Mouse (Mus musculus) monocyte, adult 2 months (primary cell): ENCODE data around the gene Dcun1d4.

Source experiments
- DNase-seq, 2 experiments: peaks; one replicate each; pipeline ENCODE4 v3.0.0; 2022; ENCODE audit warnings: low spot score in 2 of 2, low read depth in 1 of 2

Gene Dcun1d4

DNA sequence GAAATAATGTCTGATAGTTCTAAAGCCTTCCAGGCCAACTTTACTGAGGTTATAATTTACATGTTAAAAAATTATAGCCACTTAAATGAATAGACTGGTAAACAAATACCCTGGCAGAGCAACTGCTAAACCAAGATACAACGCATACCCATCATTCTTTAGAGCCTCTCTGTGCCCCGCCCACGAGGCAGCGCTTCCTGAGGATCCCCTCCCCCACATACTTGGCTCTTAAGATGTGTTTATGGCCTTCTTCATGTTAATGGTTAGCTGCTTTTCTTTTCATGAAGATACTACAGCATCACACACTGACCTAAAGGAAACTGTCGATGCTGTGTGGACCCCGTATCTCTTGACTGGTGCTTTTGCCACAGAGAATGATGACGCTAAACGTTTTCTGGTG, 17.8 kb downstream of the Dcun1d4 start:
- DNase-seq, result no peak

DNA sequence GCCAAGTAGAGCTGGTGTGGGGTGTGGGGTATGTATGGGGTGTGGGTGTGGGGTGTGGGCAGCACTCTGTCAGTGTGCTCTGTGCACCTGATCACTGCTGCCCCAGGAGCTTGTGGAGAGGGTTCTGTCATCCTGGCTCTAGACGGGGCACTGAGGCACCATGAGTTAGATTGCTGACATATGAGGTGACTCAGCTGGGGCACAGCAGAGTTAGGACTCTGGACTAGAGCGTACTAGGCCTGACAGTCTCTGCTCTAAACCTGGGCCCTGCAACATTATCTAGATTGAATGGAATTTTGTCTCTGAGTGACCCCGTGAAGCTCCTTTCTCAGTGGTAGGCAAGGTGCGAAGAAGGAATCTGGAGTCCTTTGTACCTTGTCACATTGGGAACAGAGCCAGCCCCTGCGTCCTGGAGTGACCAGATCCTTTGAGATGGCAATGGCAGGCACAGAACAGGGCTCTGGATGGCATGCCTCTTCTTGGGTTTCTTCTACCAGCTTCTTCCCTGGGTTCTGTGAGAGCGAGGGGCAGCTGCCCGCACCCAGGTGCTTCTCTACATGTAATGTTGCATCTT, 20.2 kb downstream of the Dcun1d4 start:
- DNase-seq, result no peak

DNA sequence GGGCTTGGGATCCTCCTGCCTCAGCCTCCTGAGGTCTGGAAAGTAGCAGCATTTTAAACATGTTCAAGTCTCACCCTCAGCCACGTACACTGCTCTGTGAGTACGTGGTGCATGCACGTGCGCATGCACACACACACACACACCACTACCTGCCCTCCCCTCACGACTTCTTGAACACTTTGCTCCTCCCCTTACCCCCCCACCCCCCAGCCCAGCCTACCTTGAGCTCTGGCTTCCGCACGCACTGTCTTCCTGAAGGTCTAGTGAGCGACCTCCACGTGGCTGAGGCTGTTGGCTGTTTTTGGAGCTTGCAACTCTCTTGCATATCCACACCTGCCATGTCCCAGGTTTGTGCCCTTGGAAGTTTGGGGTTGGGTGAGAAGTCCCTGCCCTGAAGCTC, 21.6 kb downstream of the Dcun1d4 start:
- DNase-seq, result no peak

DNA sequence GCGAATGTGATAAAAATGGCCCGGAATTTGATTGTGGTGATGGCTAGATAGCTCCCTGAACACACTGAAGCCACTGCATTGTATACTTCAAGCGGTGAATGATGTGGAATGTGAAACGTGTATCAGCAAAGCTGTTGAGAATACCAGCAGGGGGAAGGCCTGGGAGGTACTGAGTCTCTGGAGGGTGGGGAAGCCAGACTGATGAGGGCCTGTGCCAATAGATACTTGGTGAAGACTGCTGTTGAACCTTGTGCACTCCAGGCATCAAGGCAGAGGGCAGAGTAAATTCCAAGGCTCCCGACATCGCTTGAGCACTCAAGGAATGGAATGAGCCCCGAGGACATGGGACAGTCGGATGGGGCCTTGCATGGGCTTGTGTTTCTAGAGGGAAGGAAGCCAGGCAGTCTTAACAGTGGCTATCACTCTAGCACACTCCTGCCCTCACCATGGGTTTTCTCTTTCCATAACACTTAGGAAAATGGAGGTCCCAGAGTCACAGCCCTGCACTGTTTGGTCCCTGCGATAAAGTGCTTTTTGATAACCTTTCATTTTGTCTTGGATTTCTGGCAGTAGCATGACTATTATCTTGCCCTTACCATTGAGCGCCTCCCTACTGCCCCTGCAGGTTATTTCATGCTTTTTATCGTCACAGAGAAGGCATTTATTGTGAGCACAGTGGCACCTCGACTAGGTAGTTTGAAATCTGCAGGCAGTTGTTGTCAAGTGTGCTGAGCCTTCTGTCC, 22.4 kb downstream of the Dcun1d4 start:
- DNase-seq, result no peak

DNA sequence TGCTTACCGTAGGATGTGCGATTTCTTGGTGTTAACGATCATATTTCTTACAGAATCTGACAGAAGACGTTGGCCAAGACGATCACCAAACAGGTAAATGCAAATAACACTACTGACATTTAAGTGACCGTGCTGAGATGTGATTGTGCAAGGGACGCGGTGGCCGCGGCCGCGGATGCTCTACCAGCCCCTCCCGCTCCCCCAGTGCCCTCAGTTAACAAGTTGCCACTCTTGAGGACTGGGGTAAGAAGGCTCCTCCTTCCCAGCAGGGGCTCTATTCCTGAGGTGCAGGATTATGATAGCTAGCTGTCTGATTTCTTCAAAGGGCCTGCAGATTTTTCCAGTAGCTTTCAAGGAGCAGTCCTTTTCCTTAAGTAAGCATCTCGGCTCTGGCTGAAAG, 30.3 kb downstream of the Dcun1d4 start:
- no peak for DNase-seq

DNA sequence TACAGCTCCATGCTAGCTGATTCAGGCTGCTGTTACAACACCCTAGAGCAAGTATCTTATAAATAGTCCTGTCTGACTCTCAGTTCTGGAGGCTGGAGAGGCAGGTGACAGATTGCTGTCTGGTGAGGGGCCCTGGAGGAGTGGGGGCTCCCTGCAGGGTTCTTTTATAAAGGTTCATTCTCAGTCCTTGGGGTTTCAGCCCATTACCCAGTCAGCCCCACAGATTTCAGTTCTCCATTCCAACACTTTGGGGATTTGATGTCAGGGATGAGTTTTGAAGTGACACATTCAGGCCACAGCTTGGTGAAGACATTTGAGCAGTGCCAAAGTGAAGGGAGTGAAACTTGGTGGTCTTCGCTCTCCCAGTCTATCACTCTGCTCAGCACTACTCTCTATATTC, 31.4 kb downstream of the Dcun1d4 start:
- DNase-seq, result no peak

DNA sequence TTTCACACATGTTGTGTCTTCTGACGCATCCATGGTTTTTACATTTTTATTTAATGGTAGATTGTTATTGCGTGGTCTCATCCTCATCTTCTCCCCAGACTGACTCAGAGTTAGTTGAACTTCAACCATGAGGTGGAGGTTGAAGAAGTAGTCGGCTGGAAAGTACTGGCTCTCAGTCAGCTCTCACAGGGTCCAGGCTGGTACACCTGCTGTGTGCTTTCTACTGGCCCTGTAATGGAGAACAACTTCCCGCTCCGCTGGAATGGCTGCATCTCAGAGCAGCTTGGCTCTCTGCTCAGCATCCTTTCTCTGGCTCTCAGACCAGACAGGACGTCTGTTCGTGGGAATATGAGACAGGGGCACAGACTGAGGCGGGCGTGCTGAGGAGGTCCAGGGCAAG, 31.9 kb downstream of the Dcun1d4 start:
- DNase-seq, result no peak

DNA sequence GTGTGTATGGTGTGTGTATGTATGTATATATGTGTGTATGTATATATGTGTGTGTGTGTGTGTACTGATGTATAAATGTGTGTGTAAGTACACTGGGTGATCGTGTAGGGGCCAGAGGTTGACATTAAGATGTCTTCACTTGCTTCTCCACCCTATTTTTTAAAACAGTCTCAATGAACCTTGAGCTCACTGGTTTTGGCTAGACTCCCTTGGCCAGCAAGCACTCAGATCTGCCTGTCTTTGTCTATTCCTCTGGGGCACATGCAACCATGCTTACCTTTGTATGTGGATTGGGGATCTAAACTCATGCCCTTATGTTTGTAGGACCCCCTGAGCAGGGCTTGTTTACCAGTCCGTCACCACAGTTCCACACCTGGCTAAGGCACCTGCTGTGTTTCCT, 33.4 kb downstream of the Dcun1d4 start:
- DNase-seq, result no peak

DNA sequence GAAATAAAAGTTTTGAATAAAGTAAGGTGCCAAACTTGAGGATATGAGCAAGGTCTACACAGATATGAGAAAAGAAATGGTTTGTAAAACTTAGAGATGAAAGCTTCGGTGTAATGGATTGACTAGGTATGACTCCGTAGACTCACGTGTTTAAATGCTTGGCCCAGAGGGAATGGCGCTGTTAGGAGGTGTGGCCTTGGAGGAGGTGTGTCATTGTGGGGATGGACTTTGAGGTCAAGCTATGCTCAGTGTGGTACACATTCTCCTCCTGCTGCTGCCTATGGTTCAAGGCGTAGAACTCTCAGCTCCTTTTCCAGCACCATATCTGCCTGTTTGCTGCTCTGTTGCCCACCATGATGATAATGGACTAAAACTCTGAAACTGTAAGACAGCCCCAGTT, 36.5 kb downstream of the Dcun1d4 start:
- DNase-seq, result no peak

DNA sequence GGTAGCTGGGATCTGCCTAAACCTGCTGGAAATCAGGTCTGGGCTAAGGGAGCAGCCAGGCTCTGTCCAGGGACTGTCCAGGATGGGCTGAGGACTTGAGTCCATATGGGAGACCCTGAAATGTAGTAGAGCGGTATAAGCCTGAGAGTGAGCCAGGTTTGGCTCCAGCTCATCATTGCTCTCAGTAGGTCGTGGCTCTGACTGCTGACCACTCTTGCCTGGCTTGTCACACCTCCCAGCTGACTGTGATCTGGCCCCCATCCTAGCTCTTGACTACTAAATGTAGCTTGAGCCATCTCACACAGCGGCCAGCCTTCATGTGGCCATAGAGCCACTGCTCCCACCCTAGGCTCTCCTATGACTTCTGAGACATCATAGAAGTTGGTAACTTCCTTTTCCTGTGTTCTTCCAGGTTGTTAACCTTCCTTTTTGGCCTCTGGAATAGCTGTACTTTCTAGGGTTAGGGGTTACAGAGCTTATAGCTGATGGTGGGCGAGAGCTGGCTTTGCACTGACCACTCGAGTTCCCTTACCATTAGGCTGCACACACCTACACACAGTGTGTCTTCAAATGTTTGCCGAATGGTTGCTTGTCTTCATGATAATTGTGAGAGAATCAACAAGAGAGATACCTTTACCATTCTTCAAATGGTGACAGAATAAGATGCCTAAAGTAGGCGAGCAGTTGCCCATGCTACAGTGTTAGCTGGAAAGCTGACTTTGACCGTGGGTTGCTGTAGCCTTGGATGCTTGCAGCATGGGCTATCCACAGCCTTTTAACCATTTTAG, 37.8 kb downstream of the Dcun1d4 start:
- no peak for DNase-seq

DNA sequence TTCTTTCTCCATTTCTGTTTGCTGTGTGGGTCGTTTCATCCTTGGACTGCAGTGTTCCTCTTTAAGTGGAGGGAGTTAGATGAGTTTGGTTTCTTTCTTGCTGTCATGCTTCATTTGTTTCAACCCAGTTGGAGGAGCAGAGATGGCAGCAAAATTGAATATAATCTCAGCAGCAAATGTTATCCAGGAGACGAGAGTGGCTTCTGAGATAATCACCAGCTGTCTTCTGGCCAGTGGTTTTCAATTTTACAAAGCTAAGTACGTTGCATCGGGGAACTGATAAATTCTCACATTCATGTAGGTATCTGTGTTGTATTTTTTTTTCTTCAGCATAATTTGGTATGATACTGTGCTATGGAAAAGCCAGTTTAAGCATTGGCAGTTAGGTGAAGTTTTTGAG, 40.0 kb downstream of the Dcun1d4 start:
- DNase-seq, result no peak

DNA sequence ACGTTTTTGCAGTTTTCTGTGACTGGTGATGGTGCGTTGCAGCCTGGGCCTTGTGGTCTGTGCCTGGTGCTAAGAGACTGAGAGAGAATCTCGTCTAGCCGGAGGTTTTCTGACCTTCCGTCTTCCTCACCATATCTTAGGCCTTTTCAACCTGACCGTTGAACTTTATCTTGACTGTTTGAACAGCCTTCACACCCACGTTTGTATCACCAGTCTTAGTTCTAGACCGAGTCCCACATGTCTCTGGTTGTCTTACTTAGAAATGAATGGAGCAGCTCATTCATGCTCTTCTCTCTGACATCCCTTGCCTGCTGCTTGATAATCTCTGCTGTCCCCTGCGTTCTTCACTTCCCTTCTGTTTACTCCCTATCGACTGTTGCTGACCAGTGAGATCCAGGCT, 42.4 kb downstream of the Dcun1d4 start:
- DNase-seq, result no peak

DNA sequence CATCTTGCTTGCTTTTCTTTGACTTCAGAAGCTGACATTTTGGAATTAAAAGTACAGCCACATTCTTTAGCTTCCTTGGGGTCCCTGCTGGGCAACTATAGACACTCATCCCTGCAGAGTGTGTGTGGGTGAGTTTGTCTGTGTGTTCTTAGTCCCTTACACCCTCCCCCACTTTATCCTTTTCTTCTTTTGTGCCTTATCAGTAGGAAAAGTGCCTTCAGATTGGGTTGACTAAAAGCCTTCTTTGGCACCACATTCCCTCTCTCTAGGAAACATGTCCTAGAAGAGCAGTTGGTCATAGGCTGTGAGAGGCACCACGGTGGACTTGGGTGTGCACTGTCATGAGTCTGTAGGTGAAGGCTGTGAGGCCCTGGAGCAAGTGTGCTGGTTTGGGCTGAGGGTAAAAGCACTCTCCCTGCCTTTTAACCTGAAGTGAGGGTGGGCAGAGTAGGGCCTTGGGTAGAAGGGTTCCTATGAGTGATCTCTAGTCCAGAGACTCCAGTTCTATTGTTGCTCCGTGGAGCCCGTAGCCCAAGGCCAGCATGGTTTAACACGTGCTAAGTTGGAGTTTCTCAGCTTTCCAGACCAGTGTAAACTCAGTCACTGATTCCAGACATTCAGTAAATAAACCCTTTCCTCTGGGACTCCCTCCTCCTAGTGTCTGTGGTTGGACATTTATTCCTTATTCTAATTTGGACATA, 43.6 kb downstream of the Dcun1d4 start:
- no peak for DNase-seq

DNA sequence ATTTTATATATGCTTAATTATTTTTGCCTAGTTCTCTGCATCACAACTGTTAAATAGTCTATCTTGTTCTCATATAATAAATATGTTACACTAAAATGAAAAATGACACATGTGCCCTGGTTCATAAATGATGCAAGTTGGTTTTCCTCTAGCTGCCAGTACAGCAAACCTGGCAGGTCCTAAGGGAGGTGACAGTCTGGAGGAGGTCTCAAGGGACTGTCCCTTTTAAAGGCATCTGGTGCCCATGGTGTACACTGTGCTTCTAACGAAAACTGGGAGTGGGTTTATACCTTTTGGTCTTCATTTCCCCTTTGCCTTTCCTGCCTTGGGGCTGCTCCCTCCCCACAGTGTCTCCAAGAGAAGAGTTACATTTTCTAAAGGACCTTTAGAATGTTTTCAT, 51.4 kb downstream of the Dcun1d4 start:
- no peak for DNase-seq

DNA sequence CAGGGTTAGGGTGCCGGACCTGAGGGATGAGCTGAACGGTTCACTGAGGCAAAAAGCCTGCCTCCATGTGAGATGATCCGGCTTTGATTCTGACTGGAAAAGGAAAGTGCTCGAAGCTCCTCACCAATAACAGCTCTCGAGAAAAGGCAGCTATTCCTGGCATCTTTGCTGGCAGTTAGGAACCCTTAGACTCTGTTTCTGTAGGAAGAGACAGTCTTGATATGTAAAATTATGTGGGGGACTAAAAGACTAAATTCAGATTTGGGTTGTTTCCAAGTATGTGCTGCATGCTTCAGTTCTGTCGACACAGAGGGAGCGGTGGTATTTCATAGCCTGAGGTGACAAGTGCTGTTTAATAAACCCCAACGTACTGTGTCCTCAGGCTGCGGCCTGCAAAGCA, 52.1 kb downstream of the Dcun1d4 start:
- no peak for DNase-seq

DNA sequence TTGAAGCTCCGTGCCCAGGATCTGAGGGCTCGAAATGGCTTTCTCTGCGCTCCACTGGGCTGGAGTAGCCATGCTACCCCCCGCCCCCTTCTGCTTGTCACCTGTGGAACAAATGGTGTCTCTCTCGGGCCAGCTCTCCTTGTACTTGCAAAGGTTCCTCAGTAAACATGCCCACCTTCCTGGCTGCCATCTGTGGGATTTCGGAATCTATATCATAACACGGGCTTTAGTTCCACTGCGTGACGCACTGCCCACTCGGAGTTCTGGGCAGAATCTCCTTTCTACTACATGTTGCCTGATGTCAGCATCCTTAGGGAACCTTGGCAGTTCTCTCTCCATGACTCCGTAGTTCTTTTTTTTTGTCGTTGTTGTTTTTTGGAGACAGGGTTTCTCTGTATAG, 56.9 kb downstream of the Dcun1d4 start:
- DNase-seq, result no peak

DNA sequence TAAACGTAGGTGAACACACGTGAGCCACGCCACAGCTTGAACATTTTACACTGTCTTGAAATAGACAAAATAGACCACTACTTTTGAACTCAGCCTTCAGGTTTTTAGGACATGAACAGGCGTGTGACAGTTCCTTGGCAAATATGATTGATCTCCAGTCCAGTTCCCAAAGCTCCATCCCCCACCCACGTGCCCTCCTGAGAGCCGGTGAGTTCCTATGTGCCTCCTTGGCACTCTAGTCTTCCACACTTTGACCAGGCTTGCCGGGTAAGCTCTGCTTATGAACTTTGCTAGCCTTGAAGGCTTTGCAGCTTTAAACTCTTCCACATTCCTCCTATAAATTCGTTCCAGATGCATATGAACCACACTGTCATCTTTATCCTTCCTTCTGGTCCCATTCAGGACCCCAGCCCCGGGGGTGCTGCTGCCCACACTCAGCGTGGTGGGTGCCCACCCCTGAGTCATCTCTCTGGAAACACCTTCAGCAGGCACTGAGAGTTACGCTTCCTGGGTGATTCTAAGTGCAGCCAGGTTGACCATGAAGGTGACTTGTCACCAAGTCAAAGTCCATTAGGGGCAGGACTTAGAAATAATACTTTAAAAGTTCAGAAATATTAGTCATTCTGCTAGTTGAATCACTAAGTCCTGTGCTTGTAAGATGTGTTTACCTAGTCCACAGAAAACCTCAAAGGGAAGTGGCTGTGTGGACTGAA, 57.9 kb downstream of the Dcun1d4 start:
- no peak for DNase-seq

DNA sequence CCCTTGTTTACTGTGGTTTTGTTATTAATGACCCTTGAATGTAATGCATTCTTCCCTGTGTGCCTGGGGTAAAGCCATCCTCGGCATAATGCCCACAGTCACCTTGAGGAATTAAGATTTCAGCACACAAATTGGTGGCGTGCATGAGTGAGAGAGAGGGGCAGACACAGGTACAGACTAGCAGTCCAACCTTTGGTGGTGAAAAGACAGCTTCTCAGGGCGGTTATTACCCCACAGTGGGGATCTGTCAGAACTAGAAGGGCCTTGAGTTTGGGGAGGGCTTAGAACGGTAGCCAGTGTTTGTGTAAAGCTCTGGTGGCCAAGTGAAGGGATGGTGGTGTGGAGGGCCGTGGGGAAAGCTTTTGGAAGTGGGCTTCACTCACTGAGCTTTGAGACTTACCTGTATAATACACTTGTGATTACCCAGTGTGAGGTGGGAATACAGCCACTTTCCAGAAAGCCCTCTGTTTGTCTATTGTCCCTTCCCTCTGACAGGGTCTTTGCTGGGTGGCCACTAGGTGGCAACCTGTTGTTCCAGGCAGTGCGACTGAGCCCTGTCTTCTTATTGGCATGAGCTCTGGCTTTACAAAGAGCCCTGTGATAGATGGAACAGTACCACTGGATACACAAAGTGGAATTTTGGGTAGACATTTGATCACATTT, 59.2 kb downstream of the Dcun1d4 start:
- DNase-seq, result no peak

DNA sequence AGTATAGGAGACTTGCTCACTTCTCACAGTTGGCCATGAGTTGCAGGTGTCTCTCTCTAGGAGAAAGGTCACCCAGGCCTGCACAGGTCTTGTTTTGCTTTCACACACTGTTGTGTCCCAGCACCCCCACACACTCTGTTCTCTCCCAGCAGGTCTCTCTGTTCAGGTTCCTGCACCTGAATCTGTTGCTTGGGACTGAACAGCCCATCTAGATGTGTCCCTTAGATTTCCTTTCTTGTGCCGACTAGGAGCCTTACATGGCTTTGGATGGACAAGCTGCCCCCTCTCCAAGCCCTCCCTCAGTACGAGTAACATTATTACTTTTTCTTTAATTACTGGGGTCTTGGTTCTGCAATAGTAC, 59.7 kb downstream of the Dcun1d4 start:
- DNase-seq, result no peak

DNA sequence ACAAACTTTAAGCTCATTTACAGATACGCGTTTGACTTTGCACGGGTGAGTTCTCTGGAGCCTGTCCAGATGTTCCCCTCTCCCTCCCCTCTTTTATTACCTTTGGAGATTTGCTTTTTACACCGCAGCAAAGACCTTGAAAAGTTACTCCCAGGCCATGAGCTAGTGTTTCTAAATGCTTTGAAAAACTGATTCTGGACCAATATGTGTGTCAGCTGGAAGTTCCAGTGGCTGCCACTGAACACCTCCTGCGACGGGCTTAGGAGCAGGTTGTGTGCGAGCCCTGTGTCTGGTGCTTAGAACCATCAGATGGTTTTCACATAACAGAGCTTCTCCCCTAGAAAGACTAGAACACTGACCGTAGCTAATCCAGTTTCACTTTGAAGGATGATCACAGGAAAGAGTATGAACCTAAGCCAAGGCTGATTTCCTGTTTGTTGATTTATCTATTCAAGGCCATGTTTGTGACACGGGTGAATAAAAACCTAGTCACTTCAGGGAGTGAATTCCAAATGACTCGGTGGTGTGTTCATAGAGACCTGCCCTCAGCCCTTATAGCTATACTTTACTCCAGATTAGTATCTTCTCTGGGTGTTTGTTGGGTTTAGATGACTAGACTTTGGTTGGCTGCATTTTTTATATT, 63.4 kb downstream of the Dcun1d4 start:
- no peak for DNase-seq
